ENCODE assay signal across 15 mouse cellular contexts in the genomic region with DNA sequence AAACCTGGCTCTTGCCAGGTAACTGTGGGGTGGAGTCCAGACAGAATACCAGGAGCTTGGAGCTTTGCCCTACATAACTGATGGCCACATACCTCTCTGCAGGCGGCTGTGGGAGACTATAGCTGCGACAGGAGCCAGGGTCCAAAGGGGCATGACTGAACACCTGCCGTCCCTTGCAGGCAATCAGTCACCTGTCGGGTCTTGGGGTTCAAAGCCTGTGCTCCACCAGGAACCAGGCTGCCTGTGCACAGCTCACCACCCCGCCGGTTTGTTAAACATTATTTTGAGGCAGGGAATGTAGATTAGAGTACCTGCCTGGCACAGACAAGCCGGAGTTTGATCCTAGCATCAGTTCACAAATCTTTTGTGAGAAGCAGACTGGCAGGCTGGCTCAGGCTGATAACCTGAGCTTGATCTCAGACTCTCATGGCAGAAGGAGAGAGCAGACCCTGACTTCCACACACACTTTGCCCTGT.
DNase-seq lines count a peak whose midpoint lies in the region; ATAC-seq and TF ChIP-seq lines count a peak whose summit lies in the region.
"Had no signal": no experiment of that assay in that cellular context is flagged by ENCODE, and none has a peak within 500 bp of the region (broad histone marks: within the 10 kb centered on the region; RNA-seq: fewer than 3 reads in every experiment).

No protein-coding gene starts in this region.

- no peak for TF ChIP-seq POLR2A in thymus, adult 2 months (IDR thresholded peaks at IDR 0.05; ENCODE audit: control insufficient read depth, extremely low read depth, insufficient read depth, low read length, poor library complexity)

- no peak for TF ChIP-seq CTCF in thymus, adult 2 months (IDR thresholded peaks at IDR 0.05; ENCODE audit: borderline replicate concordance, control insufficient read depth, extremely low read depth, insufficient read depth, low read length, poor library complexity)

- DNase-seq in cerebellum, adult 18-20 months = peak; percentile 25 to 32
- DNase-seq in cerebellum, postnatal 14 days = peak; percentile 37 to 59
- peak; percentile 7 for DNase-seq in kidney, adult 9 months
- no peak for DNase-seq in thymus, adult 2 months
- DNase-seq in urinary bladder, adult 18-20 months (ENCODE audit: low spot score in 2 of 2) = no peak
- DNase-seq in forebrain, embryonic 10.5 days (ENCODE audit: extremely low spot score, low spot score) = no peak
- DNase-seq: forebrain, postnatal 0 days; lung, adult 18-20 months; right cerebral cortex, adult 18-20 months had no signal

- no peak overlapping the region for H3K27ac ChIP-seq in liver, embryonic 15.5 days (replicated peaks)
- H3K27ac ChIP-seq in thymus, adult 2 months (ENCODE audit: control insufficient read depth, insufficient read depth, low read length) = no peak overlapping the region
- H3K27ac ChIP-seq in forebrain, embryonic 16.5 days (ENCODE audit: low read length) = no peak overlapping the region
- H3K27ac ChIP-seq in forebrain, embryonic 10.5 days = no peak overlapping the region
- H3K27ac ChIP-seq: heart, embryonic 10.5 days; hindbrain, embryonic 15.5 days; midbrain, embryonic 10.5 days; neural tube, embryonic 12.5 days had no signal

- ATAC-seq in liver, embryonic 15.5 days (ENCODE audit: insufficient read depth) = peak; percentile 65
- no peak for ATAC-seq in forebrain, embryonic 16.5 days
- ATAC-seq: forebrain, postnatal 0 days had no signal

- H3K36me3 ChIP-seq in liver, embryonic 15.5 days (replicated peaks) = no peaks in the 10 kb centered on the region
- no peaks in the 10 kb centered on the region for H3K36me3 ChIP-seq in thymus, adult 2 months (ENCODE audit: control insufficient read depth, insufficient read depth, low read length)
- H3K36me3 ChIP-seq in forebrain, embryonic 16.5 days (ENCODE audit: control insufficient read depth, insufficient read depth) = no peaks in the 10 kb centered on the region
- 0 out of 2 replicates have a peak, but pooled peaks cover 2% of the 10 kb centered on the region for H3K36me3 ChIP-seq in forebrain, embryonic 10.5 days (replicated peaks)
- H3K36me3 ChIP-seq: hindbrain, embryonic 15.5 days; neural tube, embryonic 12.5 days had no signal

- H3K4me2 ChIP-seq in liver, embryonic 15.5 days = no peak overlapping the region
- H3K4me2 ChIP-seq in forebrain, embryonic 16.5 days (ENCODE audit: low read length) = no peak overlapping the region
- H3K4me2 ChIP-seq: hindbrain, embryonic 15.5 days; neural tube, embryonic 12.5 days had no signal

- H3K9ac ChIP-seq in liver, embryonic 15.5 days = no peak overlapping the region
- H3K9ac ChIP-seq in forebrain, embryonic 16.5 days (replicated peaks; ENCODE audit: low read depth, low read length) = no peak overlapping the region
- H3K9ac ChIP-seq: forebrain, postnatal 0 days; hindbrain, embryonic 15.5 days; neural tube, embryonic 12.5 days had no signal

- H3K4me1 ChIP-seq in liver, embryonic 15.5 days (replicated peaks) = peaks cover 8% of the 10 kb centered on the region
- H3K4me1 ChIP-seq in thymus, adult 2 months (replicated peaks; ENCODE audit: control insufficient read depth, insufficient read depth, low read length) = no peaks in the 10 kb centered on the region
- H3K4me1 ChIP-seq in forebrain, embryonic 16.5 days (replicated peaks; ENCODE audit: control insufficient read depth, insufficient read depth, low read length) = no peaks in the 10 kb centered on the region
- no peaks in the 10 kb centered on the region for H3K4me1 ChIP-seq in forebrain, embryonic 10.5 days
- H3K4me1 ChIP-seq: hindbrain, embryonic 15.5 days; midbrain, embryonic 10.5 days; neural tube, embryonic 12.5 days had no signal

- H3K27me3 ChIP-seq in liver, embryonic 15.5 days = no peaks in the 10 kb centered on the region
- no peaks in the 10 kb centered on the region for H3K27me3 ChIP-seq in thymus, adult 2 months (ENCODE audit: control insufficient read depth, insufficient read depth, low read length)
- no peaks in the 10 kb centered on the region for H3K27me3 ChIP-seq in forebrain, embryonic 16.5 days (replicated peaks; ENCODE audit: control insufficient read depth, insufficient read depth, low read length)
- H3K27me3 ChIP-seq in forebrain, embryonic 10.5 days (ENCODE audit: poor library complexity, severe bottlenecking) = no peaks in the 10 kb centered on the region
- H3K27me3 ChIP-seq: hindbrain, embryonic 15.5 days; neural tube, embryonic 12.5 days had no signal

- H3K4me3 ChIP-seq in liver, embryonic 15.5 days (replicated peaks) = no peak overlapping the region
- H3K4me3 ChIP-seq in thymus, adult 2 months (ENCODE audit: control insufficient read depth, insufficient read depth, low read length) = no peak overlapping the region
- no peak overlapping the region for H3K4me3 ChIP-seq in forebrain, embryonic 16.5 days (replicated peaks; ENCODE audit: low read length)
- H3K4me3 ChIP-seq in forebrain, embryonic 10.5 days = no peak overlapping the region
- H3K4me3 ChIP-seq: heart, embryonic 10.5 days; hindbrain, embryonic 15.5 days; midbrain, embryonic 10.5 days; neural tube, embryonic 12.5 days had no signal

- H3K9me3 ChIP-seq in liver, embryonic 15.5 days (replicated peaks) = no peaks in the 10 kb centered on the region
- no peaks in the 10 kb centered on the region for H3K9me3 ChIP-seq in forebrain, embryonic 16.5 days (ENCODE audit: control insufficient read depth, low read length)
- no peaks in the 10 kb centered on the region for H3K9me3 ChIP-seq in forebrain, embryonic 10.5 days
- H3K9me3 ChIP-seq: heart, embryonic 10.5 days; hindbrain, embryonic 15.5 days; midbrain, embryonic 10.5 days; neural tube, embryonic 12.5 days had no signal

- 48% methylated on average over 7 of the region's 7 CpGs for WGBS in liver, embryonic 15.5 days (ENCODE audit: insufficient replicate concordance)
- 89% methylated on average over 7 of the region's 7 CpGs for WGBS in thymus, adult 2 months
- 91% methylated on average over 7 of the region's 7 CpGs for WGBS in forebrain, embryonic 16.5 days
- WGBS in forebrain, embryonic 10.5 days = 91% methylated on average over 7 of the region's 7 CpGs

Comparison
In these comparisons a context has a peak if more than half of its experiments do, and no peak if none do; other contexts are left out.
1. DNase-seq: peak in cerebellum, adult 18-20 months (2 of 2), cerebellum, postnatal 14 days (2 of 2) and kidney, adult 9 months (single experiment); none in thymus, adult 2 months (single experiment), urinary bladder, adult 18-20 months (0 of 2) and forebrain, embryonic 10.5 days (single experiment).